Mouse (Mus musculus) kidney, postnatal 14 days (tissue): ENCODE data around the gene Ptpre.
"Not testable (repeated sequence)": the region's sequence is repeated elsewhere in the genome, so short reads cannot be mapped to it uniquely, and the experiment has no call there.

Experiments
- DNase-seq: peaks from one replicate; pipeline ENCODE4 v3.0.0; 2022; ENCODE audit warnings: mixed read lengths

The Ptpre gene

DNA sequence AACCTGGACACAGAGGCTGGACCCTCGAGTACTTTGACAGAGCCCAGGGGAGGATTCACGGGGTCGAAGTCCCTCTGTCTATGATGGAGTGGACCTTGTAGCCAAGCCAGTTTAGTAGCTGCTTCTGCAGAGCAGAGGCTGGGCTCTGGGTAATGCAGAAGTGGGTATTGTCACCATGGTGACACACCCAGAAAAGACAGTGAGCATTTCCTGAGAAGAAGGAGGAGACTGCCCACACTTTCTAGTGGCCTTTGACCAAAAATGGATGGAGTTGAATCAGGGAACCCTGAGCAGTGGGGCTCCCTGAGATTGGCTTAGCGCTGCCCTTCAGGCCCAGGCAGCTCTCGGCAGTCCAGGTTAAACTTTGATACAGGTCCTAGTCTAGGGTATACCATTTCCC, 112.8 kb downstream of the Ptpre start:
- DNase-seq = peak; percentile 10

DNA sequence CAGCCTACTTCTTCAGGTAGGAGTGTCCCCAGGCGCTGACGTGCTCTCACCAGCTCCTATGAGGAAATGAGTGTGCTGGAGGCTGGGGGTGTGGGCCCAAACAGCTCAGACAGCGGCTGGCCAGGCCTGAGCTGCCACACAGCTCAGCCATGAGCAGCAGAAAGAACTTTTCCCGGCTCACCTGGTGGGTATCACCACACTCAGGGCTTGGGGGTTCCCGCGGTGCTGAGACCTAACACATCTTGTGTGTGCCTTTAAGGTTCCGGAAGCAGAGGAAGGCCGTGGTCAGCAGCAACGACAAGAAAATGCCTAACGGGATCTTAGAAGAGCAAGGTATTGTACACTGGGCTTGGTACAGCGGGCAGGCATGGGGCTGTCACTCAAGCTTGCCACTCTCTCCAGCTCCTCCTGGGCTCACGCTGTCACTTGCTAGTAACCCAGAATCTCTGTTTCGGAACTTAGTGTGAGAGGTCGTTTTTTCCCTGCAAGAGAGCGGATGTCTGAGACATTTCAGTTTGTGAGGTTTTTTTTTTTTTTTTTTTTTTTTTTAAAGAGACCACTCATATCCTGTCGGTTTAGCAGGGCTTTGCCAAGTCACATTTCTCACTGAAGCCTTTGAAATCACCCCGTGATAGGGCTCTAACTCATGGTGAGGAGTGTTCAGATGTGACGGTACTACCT, 114.7 kb downstream of the Ptpre start:
- peak; percentile 27 for DNase-seq

DNA sequence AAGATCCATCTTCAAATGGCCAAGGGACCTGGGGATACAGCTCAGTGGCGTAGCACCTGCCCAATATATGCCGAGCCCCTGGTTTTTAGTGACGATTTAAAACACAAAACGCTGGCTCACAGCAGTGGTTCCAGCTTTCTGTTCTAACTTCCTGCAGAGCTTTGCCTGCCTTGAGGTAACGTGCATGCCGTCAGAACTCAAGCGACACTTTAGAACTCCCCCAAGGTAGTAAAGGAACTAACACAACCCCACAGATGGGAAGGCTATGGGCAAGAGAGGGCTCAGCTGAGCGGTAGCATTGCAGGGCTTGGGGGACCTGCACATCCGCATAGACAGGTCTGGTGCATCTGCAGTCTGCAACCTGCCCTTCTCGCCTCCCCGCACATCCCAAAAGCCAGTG, 115.5 kb downstream of the Ptpre start:
- no peak for DNase-seq

DNA sequence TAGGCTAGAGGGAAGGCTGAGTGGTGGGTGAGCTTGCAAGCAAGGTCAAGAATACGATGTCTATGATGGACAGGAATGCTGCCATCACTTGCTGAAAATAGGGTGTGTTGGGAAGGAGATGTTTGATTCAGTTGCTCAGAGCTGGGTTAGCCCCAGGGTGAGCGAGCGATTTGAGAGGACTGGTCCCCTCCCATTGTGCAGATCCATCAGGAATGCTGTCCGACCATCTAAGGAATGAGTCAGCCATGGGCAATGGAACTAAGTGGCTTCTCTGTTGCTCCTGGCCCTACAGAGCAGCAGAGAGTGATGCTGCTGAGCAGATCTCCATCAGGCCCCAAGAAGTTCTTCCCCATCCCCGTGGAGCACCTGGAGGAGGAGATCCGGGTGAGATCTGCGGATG, 116.3 kb downstream of the Ptpre start:
- no peak for DNase-seq

DNA sequence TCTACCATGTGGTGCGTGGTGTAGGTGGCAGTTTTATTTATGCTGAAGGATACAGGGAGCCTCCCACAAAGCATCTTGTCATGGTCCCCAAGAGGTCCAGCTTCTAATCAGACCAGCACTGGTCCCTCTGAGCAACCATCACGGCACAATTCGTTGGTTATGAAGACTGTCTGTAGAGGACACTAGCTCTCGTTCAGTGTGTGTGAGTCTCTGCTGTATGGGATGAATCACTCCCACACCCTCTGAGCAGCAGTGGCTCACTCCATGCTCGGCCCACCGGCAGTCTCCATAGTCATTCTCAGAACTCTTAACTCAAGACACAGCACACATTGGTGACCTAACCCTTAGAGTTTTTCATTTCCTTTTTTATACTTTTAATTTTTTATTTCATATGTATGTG, 117.0 kb downstream of the Ptpre start:
- no peak for DNase-seq

DNA sequence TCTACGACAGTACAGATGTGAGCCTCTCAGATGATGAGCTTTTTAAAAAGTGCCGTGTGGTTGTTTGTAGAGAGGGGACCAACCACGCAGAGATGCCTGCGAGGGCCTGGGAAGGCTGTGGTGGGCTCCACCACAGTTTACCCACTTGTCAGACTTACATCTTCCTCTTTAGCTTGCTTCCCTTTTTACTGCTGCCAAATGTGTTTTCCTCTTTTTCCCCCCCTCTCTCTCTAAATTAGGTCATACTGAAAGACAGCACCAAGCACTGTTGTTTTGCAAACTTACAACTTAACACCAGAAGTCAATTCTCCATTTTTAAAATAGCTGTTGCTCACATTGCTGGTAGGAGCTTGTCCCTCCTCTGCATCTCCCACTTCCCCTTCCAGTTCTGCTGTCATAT, 117.8 kb downstream of the Ptpre start:
- no peak for DNase-seq

DNA sequence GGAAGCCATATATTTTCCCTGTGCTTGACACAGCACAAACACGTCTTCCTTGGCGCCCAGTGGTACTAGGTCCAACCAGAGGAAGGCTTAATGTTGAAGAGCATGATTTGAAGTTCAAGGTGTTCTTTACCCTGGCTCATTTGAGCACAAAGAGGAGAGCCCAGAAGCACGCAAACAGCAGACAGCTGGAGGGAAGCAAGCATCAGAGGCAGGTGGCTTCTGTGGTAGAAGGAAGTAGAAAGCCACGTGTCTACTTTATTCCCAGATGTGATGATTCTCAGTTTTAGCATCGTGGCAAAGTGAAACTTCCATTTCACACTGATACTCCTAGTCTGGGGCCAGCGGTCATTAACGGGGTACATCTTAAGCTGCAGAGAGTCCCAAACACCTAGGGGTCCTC, 120.9 kb downstream of the Ptpre start:
- DNase-seq = no peak

DNA sequence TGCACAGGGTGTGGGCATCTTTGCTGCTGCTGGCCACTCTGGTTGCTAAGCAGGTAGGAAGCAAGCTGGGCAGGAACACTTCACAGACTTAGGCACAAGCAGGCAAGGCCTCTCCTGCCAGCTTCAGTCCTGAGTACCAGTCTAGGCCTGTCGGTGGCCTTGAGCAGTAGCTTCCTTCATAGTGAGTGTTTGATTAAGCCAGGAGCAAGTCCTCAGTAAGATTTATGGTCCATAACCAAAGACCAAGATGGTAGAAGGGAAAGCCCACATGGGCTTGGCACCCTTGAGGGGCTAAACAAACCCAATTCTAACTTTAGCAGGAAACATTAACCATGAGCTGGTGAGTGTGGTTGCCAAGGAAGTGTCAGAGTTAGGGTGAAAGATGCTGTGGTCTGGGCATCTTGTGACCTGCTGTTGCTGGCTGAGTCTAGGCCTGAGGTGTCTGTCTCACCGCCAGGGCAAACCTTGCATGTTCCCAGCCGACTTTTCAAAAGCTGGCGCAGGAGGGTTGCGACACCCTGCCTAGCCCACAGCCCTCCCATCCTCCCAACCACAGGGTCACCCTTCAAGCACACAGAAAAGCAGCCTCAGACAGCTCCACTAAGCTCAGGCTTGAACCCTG, 122.1 kb downstream of the Ptpre start:
- DNase-seq = no peak

DNA sequence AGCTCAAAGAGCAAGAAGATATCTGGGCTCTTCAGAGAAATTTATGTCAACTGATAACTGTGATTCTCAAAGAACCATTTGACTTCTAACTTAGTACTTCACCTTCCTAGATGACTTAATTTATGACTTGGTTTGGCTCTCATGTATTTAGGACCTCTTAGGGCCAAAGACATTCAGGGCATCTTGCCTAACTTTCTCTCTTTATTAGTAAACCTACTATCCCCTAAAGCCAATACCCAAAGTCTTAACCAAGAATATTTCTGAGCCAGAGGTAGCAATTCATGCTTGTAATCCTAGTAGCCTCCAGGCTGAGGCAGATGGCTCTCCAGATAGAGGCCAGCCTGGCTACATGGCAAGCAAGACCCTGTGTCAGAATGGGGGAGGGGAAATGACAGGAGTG, 123.0 kb downstream of the Ptpre start:
- no peak for DNase-seq

DNA sequence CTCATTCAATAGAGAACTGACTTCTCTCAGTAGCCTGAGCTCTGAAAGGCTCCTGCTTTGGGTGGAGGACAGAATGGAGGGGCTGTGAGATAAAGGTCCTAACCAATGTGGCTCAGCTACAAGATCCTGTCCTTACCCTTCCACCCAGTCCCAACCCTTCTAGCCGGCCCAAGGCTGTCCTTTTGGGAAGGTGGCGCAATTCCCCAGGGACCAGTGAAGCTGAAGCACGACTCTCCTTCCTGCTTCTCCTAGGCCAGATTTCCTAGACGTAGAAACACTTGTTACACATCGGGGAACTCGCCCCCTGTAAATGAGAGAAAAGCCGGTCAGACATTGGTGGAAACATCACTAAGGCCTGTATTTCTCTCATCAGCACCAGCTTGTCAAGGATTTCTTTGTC, 126.9 kb downstream of the Ptpre start:
- DNase-seq = no peak

DNA sequence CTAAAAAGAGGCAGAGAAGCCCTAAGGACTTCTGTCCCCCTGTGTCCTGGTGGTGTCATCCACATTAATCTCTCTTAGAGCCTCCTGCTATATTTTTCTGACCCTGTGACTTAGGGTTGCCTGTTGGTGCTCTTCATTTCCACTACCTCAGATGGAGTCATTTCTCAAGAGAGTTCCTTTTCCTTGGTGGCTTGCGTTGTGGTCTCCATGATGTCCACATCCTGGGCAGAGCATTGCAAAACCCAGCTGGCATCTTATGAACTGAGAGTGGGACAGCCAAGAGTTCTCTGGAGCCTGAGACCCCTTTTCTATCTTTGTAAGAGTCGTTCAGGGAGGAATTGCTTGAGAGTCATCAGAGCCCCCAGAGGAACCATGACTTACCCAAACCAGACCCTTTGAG, 129.0 kb downstream of the Ptpre start:
- DNase-seq = no peak

DNA sequence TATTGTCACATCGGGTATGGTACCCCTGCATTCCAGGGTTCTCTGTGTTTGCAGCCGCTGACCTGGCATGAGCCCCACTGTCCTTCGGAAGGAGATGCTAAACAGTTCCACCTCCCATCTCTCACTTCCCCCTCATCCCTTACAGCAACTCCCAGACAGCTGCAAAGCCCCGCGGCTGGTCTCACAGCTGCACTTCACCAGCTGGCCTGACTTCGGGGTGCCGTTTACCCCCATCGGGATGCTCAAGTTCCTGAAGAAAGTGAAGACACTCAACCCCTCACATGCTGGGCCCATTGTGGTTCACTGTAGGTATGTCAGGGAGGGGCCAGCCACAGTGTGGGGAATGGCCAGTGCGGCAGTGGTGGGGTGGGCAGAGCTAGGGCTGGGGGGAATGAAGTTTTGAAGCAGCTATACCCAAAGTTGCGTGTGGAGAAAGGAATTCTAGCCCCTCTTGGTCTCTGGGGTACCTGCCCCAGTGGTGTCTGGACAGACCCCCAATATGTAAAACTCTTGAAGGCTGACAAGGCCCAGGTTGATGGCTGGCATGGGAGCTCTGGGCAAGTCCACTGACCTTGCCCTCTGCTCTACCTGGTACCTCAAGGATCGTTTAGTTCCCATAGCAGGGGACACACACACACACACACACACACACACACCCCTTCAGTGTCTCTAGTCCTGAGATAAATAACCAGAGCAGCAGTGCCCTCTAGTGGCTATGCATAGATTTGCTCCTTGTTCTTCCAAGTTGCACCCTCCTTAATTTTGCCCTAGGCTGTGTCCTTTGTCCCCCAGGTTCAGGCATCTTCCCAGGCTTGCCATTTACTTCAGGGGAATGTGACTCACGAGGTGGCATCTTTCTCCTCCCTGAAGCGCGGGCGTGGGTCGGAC, 131.8 kb downstream of the Ptpre start:
- peak; percentile 64 for DNase-seq

DNA sequence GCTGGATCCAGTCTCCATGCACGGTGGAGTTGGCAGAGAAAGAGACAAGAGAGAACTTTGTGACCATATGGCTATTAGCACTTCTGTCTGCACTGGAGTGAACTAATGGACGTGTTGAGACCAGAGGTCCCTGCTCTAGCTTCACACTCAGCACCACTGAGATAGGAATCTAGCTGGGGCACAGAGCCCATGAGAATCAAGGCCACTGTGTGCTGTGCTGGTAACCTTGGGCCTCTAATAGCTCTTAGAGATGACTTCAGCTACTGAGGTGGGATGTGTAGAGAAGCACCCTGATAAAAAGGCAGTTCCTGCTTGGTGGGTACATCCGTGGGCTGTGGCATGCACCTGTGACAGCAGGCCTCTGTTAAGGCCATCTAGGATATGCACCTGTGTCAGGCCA, 136.3 kb downstream of the Ptpre start:
- DNase-seq = no peak

DNA sequence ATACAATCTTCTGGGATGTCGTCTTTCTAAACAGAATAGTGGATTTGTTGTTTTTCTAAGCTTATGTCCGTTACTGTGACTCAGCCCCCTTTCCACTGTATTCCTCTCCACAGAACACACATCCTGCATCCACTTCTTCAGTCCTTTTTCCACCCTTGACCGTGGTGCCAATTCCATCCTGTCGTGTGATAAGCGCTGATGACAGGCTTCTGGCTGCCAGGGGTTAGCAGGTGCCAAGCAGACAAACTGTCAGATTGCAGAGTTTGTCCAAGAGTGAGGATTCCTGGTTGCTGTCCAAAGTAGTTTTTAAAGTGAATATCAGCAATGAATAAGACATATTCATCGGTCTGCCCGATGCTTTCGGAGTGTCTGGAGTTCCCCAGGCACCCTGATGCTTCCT, 139.4 kb downstream of the Ptpre start:
- DNase-seq = no peak

DNA sequence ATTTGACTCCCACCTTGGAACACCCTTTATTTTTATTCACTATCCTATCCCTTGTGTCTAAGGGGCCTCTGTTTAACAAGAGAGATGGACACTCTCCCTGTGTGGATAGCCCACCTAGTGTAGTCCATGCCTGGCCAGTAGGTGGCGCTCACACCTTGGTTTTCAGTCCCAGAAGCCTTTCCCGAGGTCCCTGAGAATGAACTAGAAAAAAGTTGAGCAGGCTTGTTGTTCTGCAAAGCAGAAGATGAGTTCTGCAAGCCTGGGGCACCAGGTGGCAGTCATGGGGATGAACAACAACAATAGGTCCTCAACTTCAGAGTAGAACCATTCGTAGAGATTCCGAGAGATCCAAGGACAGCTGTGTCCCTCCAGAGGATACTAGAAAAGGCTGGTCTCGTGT, 143.1 kb downstream of the Ptpre start:
- DNase-seq = peak; percentile 62

DNA sequence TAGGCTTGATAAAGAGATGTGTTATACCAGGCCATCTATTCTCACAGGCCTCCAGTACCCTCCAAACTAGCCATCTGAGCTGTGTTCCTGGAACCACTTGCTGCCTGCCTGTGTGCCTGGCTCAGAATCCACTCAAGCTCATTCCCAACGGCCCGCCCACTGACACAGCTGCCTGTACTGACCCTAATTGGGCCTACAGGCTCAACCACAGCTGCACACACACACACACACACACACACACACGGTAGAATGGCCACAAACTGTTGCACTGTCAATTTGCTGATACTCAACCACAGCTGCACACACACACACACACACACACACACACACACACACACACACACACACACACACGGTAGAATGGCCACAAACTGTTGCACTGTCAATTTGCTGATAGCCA, 146.8 kb downstream of the Ptpre start:
- DNase-seq = not testable (repeated sequence)

DNA sequence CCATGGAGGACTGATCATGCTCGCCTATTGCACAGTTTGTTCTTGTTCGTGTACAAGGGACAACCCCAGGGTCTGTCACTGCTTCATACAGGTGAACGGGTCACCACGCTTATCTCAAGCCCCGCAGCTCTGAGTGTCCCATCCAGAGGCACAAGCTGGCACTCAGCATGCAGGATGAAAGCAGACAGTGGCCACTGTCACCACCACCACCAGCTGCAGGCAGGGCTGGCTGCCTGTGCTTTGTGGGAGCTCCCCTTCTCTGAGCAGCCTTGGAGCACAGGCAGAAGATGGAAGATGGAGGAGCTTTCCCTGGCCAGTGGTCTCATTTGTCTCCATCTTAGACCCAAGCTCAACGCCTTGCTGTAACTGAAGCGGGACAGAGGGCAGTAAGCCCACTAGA, 147.7 kb downstream of the Ptpre start:
- DNase-seq = no peak

DNA sequence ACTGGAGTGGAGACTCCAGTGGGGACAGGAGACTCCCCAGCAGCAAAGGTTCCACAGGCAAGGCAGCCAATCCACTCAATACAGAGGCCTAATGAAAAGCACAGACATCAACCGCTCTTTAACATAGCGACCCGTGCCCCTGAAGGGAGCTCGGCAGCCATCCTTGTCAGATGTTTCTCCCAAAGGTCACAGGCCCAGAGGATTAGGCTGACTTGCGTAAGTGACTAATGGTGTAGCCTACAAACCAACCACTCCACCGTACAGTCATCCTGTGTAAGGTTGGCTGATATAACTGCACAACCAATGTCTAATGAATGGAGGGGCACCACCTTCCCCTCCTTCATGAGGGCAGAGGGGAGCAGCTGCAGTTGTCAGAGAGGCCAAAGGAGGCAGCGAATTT, 152.1 kb downstream of the Ptpre start:
- no peak for DNase-seq

DNA sequence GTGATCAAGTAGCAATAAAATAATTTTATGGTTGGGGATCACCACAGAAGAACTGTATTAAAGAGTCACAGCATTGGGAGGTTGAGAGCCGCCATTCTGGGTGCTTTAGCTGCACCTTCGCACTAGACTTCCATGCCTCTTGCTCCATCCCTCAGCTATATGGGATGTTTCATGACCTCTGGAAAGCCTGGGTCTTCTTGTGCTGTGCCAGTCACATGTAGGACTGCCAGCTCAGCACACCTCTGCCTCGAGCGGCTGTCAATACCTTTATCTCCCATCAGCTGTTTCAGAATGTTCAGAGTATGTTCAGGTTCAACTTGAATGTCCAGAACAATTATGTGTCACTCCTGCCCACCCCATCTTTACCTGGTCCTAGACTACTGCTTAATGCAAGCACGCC, 154.7 kb downstream of the Ptpre start:
- no peak for DNase-seq

DNA sequence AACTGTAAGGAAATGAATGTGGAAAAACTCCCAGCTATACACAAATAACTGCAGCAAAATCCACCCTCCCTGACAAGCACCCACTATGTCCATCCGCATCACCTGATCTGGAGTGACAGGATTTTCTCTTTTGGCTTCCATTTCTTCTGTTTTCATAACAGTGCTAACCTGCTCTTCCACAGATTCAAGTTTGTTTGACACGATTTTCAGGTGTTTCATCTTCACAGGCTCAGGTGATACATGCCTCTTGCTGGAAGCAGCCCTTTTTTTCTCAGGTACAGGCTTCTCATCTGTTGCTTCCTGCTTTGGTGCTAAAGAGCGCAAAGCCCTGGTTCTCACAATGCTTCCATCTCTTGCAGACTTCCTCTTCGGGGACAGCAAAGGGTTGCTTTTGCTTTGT, 156.8 kb downstream of the Ptpre start:
- no peak for DNase-seq

DNA sequence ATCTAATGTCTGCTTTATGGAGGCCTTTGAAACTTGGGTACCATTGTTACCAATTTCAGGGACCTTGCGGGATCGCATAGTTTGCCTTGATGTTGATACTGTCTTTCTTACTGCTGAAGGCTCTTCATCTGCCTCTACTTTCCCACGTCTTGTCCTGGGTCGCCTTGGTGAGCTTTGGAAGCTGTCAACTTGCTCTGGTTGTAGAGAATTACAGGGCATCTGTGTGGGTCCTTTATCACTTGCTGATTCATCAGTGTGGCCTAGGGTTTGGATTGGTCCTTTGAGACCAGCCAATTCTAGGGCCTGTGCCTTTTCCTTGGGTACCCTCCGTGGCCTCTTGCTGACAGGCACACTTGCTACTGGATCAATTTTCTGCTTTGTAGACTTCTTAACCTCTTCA, 157.5 kb downstream of the Ptpre start:
- DNase-seq = no peak

DNA sequence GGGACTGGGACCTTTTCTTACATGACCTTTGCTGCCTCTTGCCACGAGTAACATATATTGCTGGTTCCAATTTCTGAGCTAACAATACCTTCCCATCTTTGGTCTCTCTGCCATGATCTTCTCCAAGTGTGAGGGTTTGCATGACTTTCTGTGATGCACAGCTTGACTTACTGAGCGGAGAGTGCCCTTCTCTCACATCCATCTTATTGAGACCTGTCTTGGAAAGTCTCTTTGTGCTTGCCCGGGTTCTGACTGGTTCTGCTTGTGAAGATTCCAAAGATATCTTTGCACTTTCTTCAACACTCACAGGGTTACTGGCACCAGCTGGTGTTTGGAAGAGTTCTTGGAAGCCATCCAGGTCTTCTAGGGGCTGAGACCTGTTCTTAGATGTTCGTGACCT, 158.8 kb downstream of the Ptpre start:
- DNase-seq = no peak

DNA sequence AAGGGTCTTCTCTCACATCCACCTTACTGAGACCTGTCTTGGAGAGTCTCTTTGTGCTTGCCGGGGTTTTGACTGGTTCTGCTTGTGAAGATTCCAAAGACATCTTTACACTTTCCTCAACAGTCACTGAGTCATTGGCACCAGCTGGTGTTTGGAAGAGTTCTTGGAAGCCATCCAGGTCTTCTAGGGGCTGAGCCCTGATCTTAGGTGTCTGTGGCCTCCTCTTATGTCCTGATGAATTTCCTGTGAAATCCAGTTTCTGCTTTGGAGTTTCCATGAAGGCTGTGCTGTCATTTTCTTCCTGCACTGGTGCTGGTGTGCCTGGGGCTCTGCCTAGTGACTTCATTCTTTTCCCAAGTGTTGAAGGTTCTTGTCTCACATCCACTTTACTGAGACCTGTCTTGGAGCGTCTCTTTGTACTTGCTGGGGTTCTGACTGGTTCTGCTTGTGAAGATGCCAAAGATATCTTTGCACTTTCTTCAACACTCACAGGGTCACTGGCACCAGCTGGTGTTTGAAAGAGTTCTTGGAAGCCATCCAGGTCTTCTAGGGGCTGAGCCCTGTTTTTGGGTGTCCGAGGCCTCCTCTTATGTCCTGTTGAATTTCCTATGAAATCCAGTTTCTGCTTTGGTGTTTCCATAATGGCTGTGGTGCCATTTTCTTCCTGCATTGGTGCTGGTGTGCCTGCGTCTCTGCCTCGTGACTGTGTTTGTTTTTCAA, 159.9 kb downstream of the Ptpre start:
- not testable (repeated sequence) for DNase-seq
